Mouse (Mus musculus) CD4-positive, CD25-positive, alpha-beta regulatory T cell, adult 2 months (primary cell): ENCODE measurements at regions not wholly inside any gene's neighbourhood (a gene's known extent, or its start where the extent isn't known, plus 50 kb on each side); places are given as distances from the start of the nearest gene placed in this dataset.

Experiments
- DNase-seq: peaks from one replicate; pipeline ENCODE4 v3.0.0-alpha.2; 2012; ENCODE audit warnings: low read depth, low spot score

GRCm38 (mm10) chr13:101026043-101026442 is 192.8 kb upstream of the Slc30a5 start:
- DNase-seq = no peak

GRCm38 (mm10) chr13:101025488-101025887 is 192.3 kb upstream of the Slc30a5 start:
- no peak for DNase-seq

DNA sequence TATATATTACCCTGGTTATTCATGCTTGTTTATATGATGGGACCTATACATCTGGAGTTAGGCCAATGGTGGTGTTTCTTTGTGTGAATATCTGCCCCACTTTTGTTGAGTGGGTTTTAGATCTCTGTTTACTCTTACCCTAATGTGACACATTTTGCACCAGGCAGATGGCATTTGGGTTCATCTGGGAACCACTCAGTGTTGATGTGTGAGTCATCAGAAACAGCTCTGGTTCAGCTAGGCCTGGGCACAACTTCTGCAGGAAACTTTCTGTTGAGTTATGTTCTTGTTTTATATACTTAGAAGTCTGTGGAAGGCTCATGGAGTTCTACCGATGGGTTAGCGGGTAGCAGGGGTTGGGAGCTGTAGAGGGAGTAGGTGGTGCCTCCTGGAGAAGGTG is 191.7 kb upstream of the Slc30a5 start:
- DNase-seq = no peak

GRCm38 (mm10) chr13:101019272-101019676 is 186.0 kb upstream of the Slc30a5 start:
- DNase-seq = no peak

DNA sequence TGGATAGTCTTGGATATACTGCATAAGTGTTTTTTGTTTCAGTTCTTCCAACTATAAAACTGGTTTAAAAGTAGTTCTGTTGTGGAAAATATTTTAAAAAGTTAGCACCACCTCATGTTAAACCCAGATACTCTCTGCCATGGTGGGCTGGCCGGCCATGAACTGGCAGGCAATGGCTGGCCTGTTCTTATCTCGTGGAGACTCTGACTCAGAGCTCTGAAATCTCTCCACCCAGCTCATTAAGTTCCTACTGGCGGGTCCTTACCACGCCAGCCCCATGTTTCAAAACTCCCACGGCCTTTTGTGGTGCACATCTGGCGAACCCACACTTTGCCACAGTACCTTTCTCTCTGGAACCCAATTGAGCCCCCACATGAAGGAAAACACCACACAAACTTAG is 183.8 kb upstream of the Slc30a5 start:
- DNase-seq = no peak

GRCm38 (mm10) chr13:101016181-101016580 is 183.0 kb upstream of the Slc30a5 start:
- DNase-seq = no peak

DNA sequence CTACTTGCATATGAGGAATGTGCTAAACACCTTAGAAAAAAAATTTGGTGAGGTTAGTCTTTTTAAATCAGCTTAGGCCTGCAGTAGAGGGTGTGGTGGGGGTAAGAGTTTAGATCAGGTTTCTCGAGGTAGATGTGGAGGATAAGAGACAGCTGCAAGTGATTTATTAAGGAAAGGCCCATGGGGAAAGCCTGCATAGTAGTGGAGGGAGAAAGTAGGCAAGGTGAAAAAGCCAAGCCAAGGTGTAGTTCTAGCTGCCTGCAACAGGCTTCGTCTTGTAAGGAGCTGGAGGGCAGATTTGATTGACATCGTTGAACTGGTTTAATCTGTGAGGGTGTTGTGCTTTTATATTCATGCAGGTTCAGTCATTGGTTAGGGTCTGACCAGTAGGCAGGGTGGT is 182.2 kb upstream of the Slc30a5 start:
- DNase-seq = no peak

- DNase-seq = no peak
Measured at GRCm38 (mm10) chr13:101013604-101014003, 180.4 kb upstream of the Slc30a5 start.

GRCm38 (mm10) chr13:100990646-100991045 is 157.4 kb upstream of the Slc30a5 start:
- DNase-seq = no peak

- DNase-seq = no peak
Measured at GRCm38 (mm10) chr13:100988671-100989531, 155.7 kb upstream of the Slc30a5 start.

DNA sequence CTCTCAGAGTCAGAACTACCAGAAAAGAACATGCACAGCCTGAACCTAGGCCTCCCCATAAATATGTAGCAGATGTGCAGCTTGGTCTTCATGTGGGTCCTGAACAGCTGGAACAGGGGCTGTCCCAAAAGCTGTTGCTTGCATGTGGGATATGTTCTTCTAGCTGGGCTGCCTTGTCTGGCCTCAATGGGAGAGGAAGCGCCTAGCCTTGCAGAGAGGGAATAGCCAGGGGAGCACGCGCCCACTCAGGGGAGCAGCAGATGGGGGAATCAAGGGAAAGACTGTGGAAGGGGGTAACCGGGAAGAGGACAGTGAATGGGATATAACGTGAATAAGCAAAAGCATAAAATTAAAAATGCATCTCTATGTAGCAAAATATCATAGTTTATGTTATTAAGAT is 154.9 kb upstream of the Slc30a5 start:
- no peak for DNase-seq

DNA sequence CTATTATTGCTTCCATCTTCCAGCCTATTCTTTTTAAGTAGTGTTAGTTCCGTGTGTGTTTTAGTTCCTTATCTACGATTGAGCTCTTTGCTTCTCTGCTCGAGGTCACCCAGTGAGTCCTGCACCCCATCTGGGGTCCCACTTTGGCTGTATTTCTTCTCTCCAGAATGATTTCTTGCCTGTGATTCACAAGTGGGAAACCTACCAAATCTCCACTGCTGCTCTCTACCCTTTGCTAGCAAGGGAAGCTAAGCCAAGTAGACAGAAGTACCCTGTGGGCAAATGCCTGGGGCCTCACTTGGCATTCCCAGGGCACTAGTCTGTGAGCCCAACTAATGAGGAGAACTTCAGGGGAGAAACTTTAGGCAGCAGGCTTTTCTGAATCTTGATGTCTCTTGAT is 142.5 kb upstream of the Slc30a5 start:
- no peak for DNase-seq

GRCm38 (mm10) chr13:100971080-100972017 is 138.1 kb upstream of the Slc30a5 start:
- DNase-seq = no peak

- no peak for DNase-seq
Measured at GRCm38 (mm10) chr13:100962811-100963540, 129.7 kb upstream of the Slc30a5 start.

- DNase-seq = no peak
Measured at GRCm38 (mm10) chr13:100954598-100955251, 121.5 kb upstream of the Slc30a5 start.

DNA sequence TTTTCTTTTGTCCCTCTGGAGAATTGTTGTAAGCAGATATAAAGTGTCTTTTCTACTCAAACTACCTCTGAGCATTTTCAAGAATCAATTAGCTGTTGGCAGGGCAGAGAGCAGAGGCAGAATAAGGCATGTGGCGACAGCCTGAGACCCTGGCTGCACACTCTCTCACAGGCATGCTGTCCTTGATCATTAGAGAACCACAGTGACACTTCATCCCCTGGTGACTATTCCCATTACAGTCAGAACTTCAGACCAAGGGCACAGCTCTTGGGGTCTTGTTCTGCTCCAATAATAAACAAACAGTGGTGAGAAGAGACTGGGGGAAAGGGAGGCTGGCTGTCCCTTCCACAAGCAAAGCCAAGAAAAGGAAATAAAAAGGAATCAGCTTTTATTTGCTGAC is 120.9 kb upstream of the Slc30a5 start:
- no peak for DNase-seq

DNA sequence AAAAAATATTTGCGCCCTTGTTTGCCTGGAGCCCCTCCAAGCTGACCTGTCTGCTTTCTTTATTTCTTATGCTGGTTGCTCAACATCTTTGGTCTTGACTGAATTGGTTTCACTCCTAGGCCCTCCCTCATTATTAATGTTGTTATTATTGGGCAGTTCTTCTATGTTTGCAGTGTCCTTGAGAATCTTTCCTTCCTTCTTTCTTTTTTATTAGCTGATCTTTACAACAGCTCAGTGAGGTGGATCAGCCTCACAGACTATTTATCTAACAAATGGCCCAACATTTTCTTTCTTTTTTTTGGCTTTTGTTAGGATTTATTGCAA is 117.9 kb upstream of the Slc30a5 start:
- no peak for DNase-seq

GRCm38 (mm10) chr13:100950348-100951184 is 117.3 kb upstream of the Slc30a5 start:
- no peak for DNase-seq

DNA sequence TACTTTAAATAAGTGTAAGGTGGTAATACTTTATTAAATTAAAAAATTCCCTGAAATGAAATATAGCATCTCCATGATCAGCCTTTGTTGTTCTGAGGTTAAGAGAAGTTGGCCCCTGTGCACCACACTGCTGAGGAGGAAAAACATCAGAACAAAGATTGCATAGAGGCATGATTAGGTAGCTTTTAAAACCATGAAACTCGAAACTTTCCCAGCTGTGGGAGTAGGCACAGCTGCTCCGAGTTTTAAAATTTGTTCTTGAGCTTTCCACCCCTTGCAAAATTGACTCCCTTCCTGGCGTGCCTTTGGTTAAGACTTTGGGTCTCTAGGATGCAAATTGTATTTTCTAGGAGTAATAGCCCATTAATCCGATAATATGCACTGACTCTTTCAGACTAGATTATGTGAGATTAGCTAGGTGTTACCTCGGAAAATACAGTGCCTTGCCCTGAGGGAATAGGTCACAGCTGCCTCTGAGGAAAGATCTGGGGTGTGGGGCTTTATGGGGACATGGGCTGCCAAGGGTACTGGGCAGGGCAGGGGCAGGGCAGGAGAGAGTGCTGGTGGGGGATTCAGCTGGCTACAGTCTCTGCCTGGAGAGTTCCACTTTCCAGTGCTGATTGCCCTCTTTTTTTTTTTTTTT is 110.1 kb upstream of the Slc30a5 start:
- no peak for DNase-seq

- no peak for DNase-seq
Measured at GRCm38 (mm10) chr13:100940791-100941190, 107.6 kb upstream of the Slc30a5 start.
